Mouse (Mus musculus) stomach, postnatal 0 days (tissue): ENCODE results near the gene Gstp3.

Experiments used
- CTCF ChIP-seq: IDR thresholded peaks from 2 replicates; pipeline ENCODE4 v1.5.1; 2016; ENCODE audit warnings: antibody characterized with exemption, low read depth, mild to moderate bottlenecking, moderate library complexity
- EP300 ChIP-seq: optimal IDR thresholded peaks from 2 replicates; pipeline ENCODE3; 2016; ENCODE audit warnings: antibody characterized with exemption

GRCm38 (mm10) chr19:4091383-4091782, 32.0 kb upstream of the Gstp3 start:
- TF ChIP-seq CTCF, result no peak
- TF ChIP-seq EP300, result no peak
